Mouse (Mus musculus) small intestine, adult 2 months (tissue): ENCODE measurements at regions not wholly inside any gene's neighbourhood (a gene's known extent, or its start where the extent isn't known, plus 50 kb on each side); places are given as distances from the start of the nearest gene placed in this dataset.

Experiments used
- H3K27ac ChIP-seq: fragments of 200-500 bp; 2 replicates; pipeline ENCODE4 v1.5.1; 2012; ENCODE audit warnings: low read depth, low read length, control low read depth, inconsistent platforms; ENCODE audit not compliant: insufficient read depth
- H3K27me3 ChIP-seq: fragments of 200-500 bp; 2 replicates; pipeline ENCODE4 v1.6.1; 2012; ENCODE audit warnings: mild to moderate bottlenecking, moderate library complexity, low read length, inconsistent platforms; ENCODE audit not compliant: control insufficient read depth, insufficient read depth
- H3K36me3 ChIP-seq: fragments of 200-500 bp; 2 replicates; pipeline ENCODE4 v1.6.1; 2012; ENCODE audit warnings: mild to moderate bottlenecking, low read length, control low read depth, inconsistent platforms; ENCODE audit not compliant: control insufficient read depth, insufficient read depth
- H3K4me1 ChIP-seq: fragments of 200-500 bp; 2 replicates; pipeline ENCODE4 v1.6.1; 2012; ENCODE audit warnings: low read length, inconsistent platforms, mixed read lengths; ENCODE audit not compliant: control insufficient read depth, insufficient read depth, insufficient read length
- H3K4me3 ChIP-seq: fragments of 200-500 bp; 2 replicates; pipeline ENCODE4 v1.5.1; 2012; ENCODE audit warnings: low read depth, mild to moderate bottlenecking, control low read depth, inconsistent platforms, low read length, moderate library complexity
- CTCF ChIP-seq: fragments of 200-500 bp; IDR thresholded peaks from 2 replicates; pipeline ENCODE4 v1.5.1; 2012; ENCODE audit warnings: low read depth, mild to moderate bottlenecking, control low read depth, inconsistent platforms, low read length, moderate library complexity, mixed read lengths; ENCODE audit not compliant: insufficient replicate concordance, insufficient read length; ENCODE audit errors: extremely low read depth
- POLR2A ChIP-seq: fragments of 200-500 bp; IDR thresholded peaks from 2 replicates; pipeline ENCODE4 v1.6.1; 2012; ENCODE audit warnings: low read depth, mild to moderate bottlenecking, control low read depth, inconsistent platforms, low read length, moderate library complexity
- WGBS: fragments of 180-500 bp; shearing (Covaris S2); methylation state at CpG from one replicate; pipeline ENCODE4 v1.1.7; 2018; 5-methylcytosine and 5-hydroxymethylcytosine counted together

- TF ChIP-seq POLR2A (no peak), CTCF (no peak)
- H3K36me3 ChIP-seq, result no peaks in the 10 kb centered on the region
- H3K27ac ChIP-seq, result no peak overlapping the region
- H3K4me3 ChIP-seq, result no peak overlapping the region
- WGBS, result 83% methylated on average over 2 of the region's 2 CpGs
- H3K4me1 ChIP-seq, result no peaks in the 10 kb centered on the region
- no peaks in the 10 kb centered on the region for H3K27me3 ChIP-seq
These were observed 361.5 kb upstream of the Intu start for GRCm38 (mm10) chr3:40169590-40169989.

- TF ChIP-seq CTCF (no peak), POLR2A (no peak)
- Histone ChIP-seq H3K27ac (no peak overlapping the region), H3K4me1 (no peaks in the 10 kb centered on the region), H3K4me3 (no peak overlapping the region), H3K27me3 (no peaks in the 10 kb centered on the region), H3K36me3 (no peaks in the 10 kb centered on the region)
- WGBS, result 62% methylated on average over 3 of the region's 3 CpGs
These were observed 351.3 kb upstream of the Intu start for GRCm38 (mm10) chr3:40179726-40180317.

- TF ChIP-seq CTCF, result no peak
- no peak for TF ChIP-seq POLR2A
- no peak overlapping the region for H3K4me3 ChIP-seq
- no peaks in the 10 kb centered on the region for H3K27me3 ChIP-seq
- no peak overlapping the region for H3K27ac ChIP-seq
- H3K36me3 ChIP-seq, result no peaks in the 10 kb centered on the region
- H3K4me1 ChIP-seq, result no peaks in the 10 kb centered on the region
- 82% methylated on average over 5 of the region's 5 CpGs for WGBS
These were observed 345.3 kb upstream of the Intu start for GRCm38 (mm10) chr3:40185597-40186320.

GRCm38 (mm10) chr3:40189529-40189928, 341.6 kb upstream of the Intu start:
- Histone ChIP-seq H3K27me3 (no peaks in the 10 kb centered on the region), H3K27ac (no peak overlapping the region), H3K36me3 (no peaks in the 10 kb centered on the region), H3K4me3 (no peak overlapping the region), H3K4me1 (no peaks in the 10 kb centered on the region)
- TF ChIP-seq CTCF, result no peak
- TF ChIP-seq POLR2A, result no peak
- WGBS, result 66% methylated on average over 6 of the region's 6 CpGs

GRCm38 (mm10) chr3:40190024-40190423, 341.1 kb upstream of the Intu start:
- TF ChIP-seq POLR2A, result no peak
- TF ChIP-seq CTCF, result no peak
- Histone ChIP-seq H3K36me3 (no peaks in the 10 kb centered on the region), H3K4me3 (no peak overlapping the region), H3K4me1 (no peaks in the 10 kb centered on the region), H3K27ac (no peak overlapping the region), H3K27me3 (no peaks in the 10 kb centered on the region)
- 71% methylated on average over 4 of the region's 4 CpGs for WGBS

GRCm38 (mm10) chr3:40200174-40200573, 330.9 kb upstream of the Intu start:
- no peaks in the 10 kb centered on the region for H3K27me3 ChIP-seq
- H3K27ac ChIP-seq, result no peak overlapping the region
- no peak overlapping the region for H3K4me3 ChIP-seq
- 73% methylated on average over 4 of the region's 4 CpGs for WGBS
- H3K4me1 ChIP-seq, result no peaks in the 10 kb centered on the region
- TF ChIP-seq POLR2A (no peak), CTCF (no peak)
- no peaks in the 10 kb centered on the region for H3K36me3 ChIP-seq

GRCm38 (mm10) chr3:40206326-40206725, 324.8 kb upstream of the Intu start:
- H3K4me1 ChIP-seq, result no peaks in the 10 kb centered on the region
- no peaks in the 10 kb centered on the region for H3K36me3 ChIP-seq
- TF ChIP-seq POLR2A, result no peak
- TF ChIP-seq CTCF, result no peak
- no peak overlapping the region for H3K27ac ChIP-seq
- no peak overlapping the region for H3K4me3 ChIP-seq
- 92% methylated on average over 4 of the region's 4 CpGs for WGBS
- no peaks in the 10 kb centered on the region for H3K27me3 ChIP-seq

- H3K36me3 ChIP-seq, result no peaks in the 10 kb centered on the region
- H3K27ac ChIP-seq, result no peak overlapping the region
- no peak for TF ChIP-seq POLR2A
- TF ChIP-seq CTCF, result no peak
- no peaks in the 10 kb centered on the region for H3K27me3 ChIP-seq
- H3K4me1 ChIP-seq, result no peaks in the 10 kb centered on the region
- no peak overlapping the region for H3K4me3 ChIP-seq
These were observed 319.3 kb upstream of the Intu start for GRCm38 (mm10) chr3:40211793-40212192.
